Mouse (Mus musculus) thymus, postnatal 10 days (tissue): ENCODE results near the gene Agbl4.

ENCODE experiments used
- DNase-seq, 2 experiments: peaks; one replicate each; pipeline ENCODE4 v3.0.0; 2021; ENCODE audit warnings: low spot score in 2 of 2

Gene Agbl4

GRCm38 (mm10) chr4:111280936-111281335, 883.5 kb downstream of the Agbl4 start:
- no peak for DNase-seq

GRCm38 (mm10) chr4:111281836-111282235, 884.4 kb downstream of the Agbl4 start:
- DNase-seq = no peak

- DNase-seq = no peak
Observed at GRCm38 (mm10) chr4:111284625-111285024, 887.2 kb downstream of the Agbl4 start.

- no peak for DNase-seq
Observed at GRCm38 (mm10) chr4:111294528-111295241, 897.2 kb downstream of the Agbl4 start.

- DNase-seq = no peak
Observed at GRCm38 (mm10) chr4:111306518-111306917, 909.1 kb downstream of the Agbl4 start.

- no peak for DNase-seq
Observed at GRCm38 (mm10) chr4:111307166-111307565, 909.7 kb downstream of the Agbl4 start.

GRCm38 (mm10) chr4:111307633-111308032, 910.2 kb downstream of the Agbl4 start:
- DNase-seq = no peak

GRCm38 (mm10) chr4:111308572-111309288, 911.3 kb downstream of the Agbl4 start:
- no peak for DNase-seq

- no peak for DNase-seq
Observed at GRCm38 (mm10) chr4:111327094-111327493, 929.6 kb downstream of the Agbl4 start.

- DNase-seq = peak in 1 of 2 experiments; percentile 11
Observed at GRCm38 (mm10) chr4:111327760-111328373, 930.4 kb downstream of the Agbl4 start.

- no peak for DNase-seq
Observed at GRCm38 (mm10) chr4:111329501-111329900, 932.0 kb downstream of the Agbl4 start.

GRCm38 (mm10) chr4:111332864-111333263, 935.4 kb downstream of the Agbl4 start:
- no peak for DNase-seq

- DNase-seq = no peak
Observed at GRCm38 (mm10) chr4:111349965-111350364, 952.5 kb downstream of the Agbl4 start.

GRCm38 (mm10) chr4:111350615-111351525, 953.4 kb downstream of the Agbl4 start:
- no peak for DNase-seq

- no peak for DNase-seq
Observed at GRCm38 (mm10) chr4:111356584-111357115, 959.2 kb downstream of the Agbl4 start.

- no peak for DNase-seq
Observed at GRCm38 (mm10) chr4:111357176-111357575, 959.7 kb downstream of the Agbl4 start.

GRCm38 (mm10) chr4:111364199-111364598, 966.7 kb downstream of the Agbl4 start:
- no peak for DNase-seq

- no peak for DNase-seq
Observed at GRCm38 (mm10) chr4:111367771-111368170, 970.3 kb downstream of the Agbl4 start.

- no peak for DNase-seq
Observed at GRCm38 (mm10) chr4:111377159-111377558, 979.7 kb downstream of the Agbl4 start.

- no peak for DNase-seq
Observed at GRCm38 (mm10) chr4:111378071-111378470, 980.6 kb downstream of the Agbl4 start.

- DNase-seq = no peak
Observed at GRCm38 (mm10) chr4:111383101-111383500, 985.6 kb downstream of the Agbl4 start.
